In the genomic region with DNA sequence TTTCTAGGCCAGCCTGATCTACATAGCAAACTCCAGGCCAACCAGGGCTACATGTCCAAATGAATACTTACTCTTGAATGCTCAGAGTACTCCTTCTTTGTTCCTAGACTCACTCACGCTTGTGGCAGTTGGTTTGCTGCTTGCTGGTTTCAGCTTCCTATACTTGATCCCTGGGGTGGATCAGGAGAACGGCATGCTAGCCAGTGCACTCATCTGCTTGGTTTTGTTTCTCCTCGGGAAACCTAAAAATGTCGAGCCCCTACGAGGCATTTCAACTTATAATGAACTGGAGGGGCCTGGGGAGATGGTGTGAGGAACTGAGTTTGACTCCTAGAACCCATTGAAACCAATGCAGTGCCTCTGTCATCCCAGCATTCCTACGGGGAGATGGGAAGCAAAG, we compare ENCODE assay signal across 31 mouse cellular contexts.
"Had no signal": no experiment of that assay in that cellular context is flagged by ENCODE, and none has a peak within 500 bp of the region (broad histone marks: within the 10 kb centered on the region; RNA-seq: fewer than 3 reads in every experiment).

No protein-coding gene starts in this region.

- ATAC-seq: liver, embryonic 12.5 days; liver, postnatal 0 days; lung, postnatal 0 days; midbrain, embryonic 13.5 days; midbrain, embryonic 15.5 days; midbrain, embryonic 16.5 days had no signal

- H3K27me3 ChIP-seq: limb, embryonic 12.5 days; limb, embryonic 13.5 days; limb, embryonic 15.5 days; liver, embryonic 12.5 days; liver, embryonic 13.5 days; liver, embryonic 15.5 days; lung, embryonic 15.5 days; megakaryocyte, embryonic 14.5 days; midbrain, embryonic 12.5 days; midbrain, embryonic 13.5 days; midbrain, embryonic 15.5 days; neural tube, embryonic 12.5 days had no signal

- H3K9ac ChIP-seq: limb, embryonic 12.5 days; limb, embryonic 13.5 days; limb, embryonic 15.5 days; liver, embryonic 12.5 days; liver, embryonic 13.5 days; liver, embryonic 14.5 days; liver, embryonic 15.5 days; liver, postnatal 0 days; lung, embryonic 14.5 days; lung, embryonic 15.5 days; midbrain, embryonic 12.5 days; midbrain, embryonic 13.5 days; midbrain, embryonic 15.5 days; neural tube, embryonic 12.5 days had no signal

- H3K4me2 ChIP-seq: limb, embryonic 12.5 days; limb, embryonic 13.5 days; limb, embryonic 15.5 days; liver, embryonic 11.5 days; liver, embryonic 12.5 days; liver, embryonic 13.5 days; liver, embryonic 15.5 days; lung, embryonic 14.5 days; lung, embryonic 15.5 days; midbrain, embryonic 11.5 days; midbrain, embryonic 12.5 days; midbrain, embryonic 13.5 days; midbrain, embryonic 15.5 days; neural tube, embryonic 12.5 days had no signal

- H3K9me3 ChIP-seq: limb, embryonic 10.5 days; limb, embryonic 12.5 days; limb, embryonic 13.5 days; limb, embryonic 15.5 days; liver, embryonic 12.5 days; liver, embryonic 13.5 days; liver, embryonic 15.5 days; lung, embryonic 15.5 days; megakaryocyte, embryonic 14.5 days; midbrain, embryonic 10.5 days; midbrain, embryonic 12.5 days; midbrain, embryonic 13.5 days; midbrain, embryonic 15.5 days; neural tube, embryonic 12.5 days had no signal

- H3K4me3 ChIP-seq: limb, embryonic 10.5 days; limb, embryonic 12.5 days; limb, embryonic 13.5 days; limb, embryonic 15.5 days; liver, embryonic 12.5 days; liver, embryonic 13.5 days; liver, embryonic 15.5 days; lung, embryonic 15.5 days; megakaryocyte, embryonic 14.5 days; midbrain, embryonic 10.5 days; midbrain, embryonic 12.5 days; midbrain, embryonic 13.5 days; midbrain, embryonic 15.5 days; neural tube, embryonic 12.5 days had no signal

- H3K36me3 ChIP-seq: limb, embryonic 10.5 days; limb, embryonic 12.5 days; limb, embryonic 13.5 days; limb, embryonic 15.5 days; liver, embryonic 12.5 days; liver, embryonic 13.5 days; liver, embryonic 15.5 days; lung, embryonic 15.5 days; midbrain, embryonic 10.5 days; midbrain, embryonic 12.5 days; midbrain, embryonic 13.5 days; midbrain, embryonic 15.5 days; neural tube, embryonic 12.5 days had no signal

- DNase-seq: left cerebral cortex, postnatal 4 days; liver; liver, embryonic 13.5 days; liver, postnatal 0 days; lung, adult 18-20 months; lung, adult 2 months; lung, embryonic 14.5 days; lung, postnatal 10 days; lung, postnatal 14 days; lung, postnatal 36 days; lung, postnatal 4 days; midbrain, embryonic 14.5 days had no signal

- H3K27ac ChIP-seq: limb, embryonic 10.5 days; limb, embryonic 12.5 days; limb, embryonic 13.5 days; limb, embryonic 15.5 days; liver, embryonic 12.5 days; liver, embryonic 13.5 days; liver, embryonic 14.5 days; liver, embryonic 15.5 days; lung, embryonic 15.5 days; macrophage; midbrain, embryonic 10.5 days; midbrain, embryonic 12.5 days; midbrain, embryonic 13.5 days; midbrain, embryonic 15.5 days; neural tube, embryonic 12.5 days had no signal
